Mouse (Mus musculus) colon, adult 2 months (tissue): ENCODE results near the gene Mrgpra2b. TPM values are rescaled to one million over a fixed set of nuclear protein-coding genes. Genes with fewer than 3 reads are reported as not detected.

Source experiments
- polyA plus RNA-seq: library from polyadenylated mRNA; depleted of rRNA; stranded (reverse); fragments of >200 nt; gene quantifications from 2 replicates; pipeline ENCODE4 v1.2.3, GENCODE M21; 2012; rRNA removed

The Mrgpra2b gene
- not detected in 2 replicates for polyA plus RNA-seq

GRCm38 (mm10) chr7:47528762-47529161, at the start of gene Mrgpra2b:
Mrgpra2b (minus strand) TSS chr7:47528862.

GRCm38 (mm10) chr7:47452015-47452414, 76.6 kb downstream of the Mrgpra2b start, which contains the start of gene Mrgpra2a:
Mrgpra2a (minus strand) TSS chr7:47452139.

Other genes with a start within 250 kb of the Mrgpra2b start
- not detected in 2 replicates for gene Mrgpra1, start 174.6 kb downstream of the Mrgpra2b start, polyA plus RNA-seq
- not detected in 2 replicates for gene Mrgpra2a, start 76.7 kb downstream of the Mrgpra2b start, polyA plus RNA-seq
- not detected in 2 replicates for gene Mrgpra3, start 72.5 kb upstream of the Mrgpra2b start, polyA plus RNA-seq